8 mouse cellular contexts compared by ENCODE assay signal in the genomic region with DNA sequence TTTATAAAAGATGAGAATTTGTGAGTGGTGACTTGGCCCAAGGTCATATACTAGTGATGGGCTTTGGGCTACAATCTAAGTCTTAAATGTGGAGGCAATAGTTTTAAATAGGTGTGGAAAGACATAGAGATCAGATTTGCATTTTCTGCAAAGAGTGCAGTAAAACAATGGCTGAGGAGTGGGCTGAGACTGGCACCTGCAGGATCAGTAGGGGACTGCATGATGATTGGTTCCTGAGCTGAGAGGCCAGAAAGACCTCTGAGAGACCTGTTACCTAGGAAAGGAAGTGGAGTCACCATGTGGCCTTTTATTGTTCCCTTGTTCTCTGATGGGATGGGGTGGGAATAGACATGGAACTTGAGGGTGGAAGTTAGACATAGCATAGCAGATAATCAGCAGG. TPM values are rescaled to one million over a fixed set of nuclear protein-coding genes. Genes with fewer than 3 reads are reported as not detected.
DNase-seq lines count a peak whose midpoint lies in the region; ATAC-seq and TF ChIP-seq lines count a peak whose summit lies in the region.
"Had no signal": no experiment of that assay in that cellular context is flagged by ENCODE, and none has a peak within 500 bp of the region (broad histone marks: within the 10 kb centered on the region; RNA-seq: fewer than 3 reads in every experiment).

No protein-coding gene starts in this region.

- ATAC-seq in kidney, embryonic 16.5 days (ENCODE audit: low FRiP score, low TSS enrichment) = no peak
- no peak for ATAC-seq in embryonic facial prominence, embryonic 14.5 days (ENCODE audit: low read depth)
- no peak for ATAC-seq in forebrain, embryonic 16.5 days

- no peak overlapping the region for H3K9ac ChIP-seq in kidney, embryonic 16.5 days (replicated peaks; ENCODE audit: low read length)
- H3K9ac ChIP-seq in MEL (ENCODE audit: control insufficient read depth, low read depth, low read length, poor library complexity, severe bottlenecking) = no peak overlapping the region
- no peak overlapping the region for H3K9ac ChIP-seq in embryonic facial prominence, embryonic 14.5 days (ENCODE audit: low read depth, low read length)
- no peak overlapping the region for H3K9ac ChIP-seq in forebrain, embryonic 16.5 days (replicated peaks; ENCODE audit: low read depth, low read length)
- H3K9ac ChIP-seq: embryonic facial prominence, embryonic 13.5 days had no signal

- H3K4me3 ChIP-seq in kidney, embryonic 16.5 days (ENCODE audit: low read length) = no peak overlapping the region
- no peak overlapping the region for H3K4me3 ChIP-seq in MEL (ENCODE audit: control insufficient read depth in 1 of 2, insufficient read depth in 1 of 2, low read depth in 2 of 2, low read length in 2 of 2)
- no peak overlapping the region for H3K4me3 ChIP-seq in embryonic facial prominence, embryonic 14.5 days (ENCODE audit: low read depth, low read length)
- no peak overlapping the region for H3K4me3 ChIP-seq in forebrain, embryonic 16.5 days (replicated peaks; ENCODE audit: low read length)
- H3K4me3 ChIP-seq: embryonic facial prominence, embryonic 13.5 days had no signal

- peaks cover 11% of the 10 kb centered on the region for H3K27me3 ChIP-seq in kidney, embryonic 16.5 days (ENCODE audit: insufficient read depth, low read length)
- H3K27me3 ChIP-seq in MEL (ENCODE audit: control insufficient read depth in 1 of 2, insufficient read depth in 2 of 2, low read length in 2 of 2) = no peaks in the 10 kb centered on the region
- H3K27me3 ChIP-seq in embryonic facial prominence, embryonic 14.5 days (replicated peaks; ENCODE audit: control insufficient read depth, insufficient read depth, low read length) = peaks cover 3% of the 10 kb centered on the region; the same call in 1 of the 2 replicates
- 0 out of 2 replicates have a peak, but pooled peaks cover 2% of the 10 kb centered on the region for H3K27me3 ChIP-seq in forebrain, embryonic 16.5 days (replicated peaks; ENCODE audit: control insufficient read depth, insufficient read depth, low read length)

- H3K4me1 ChIP-seq in kidney, embryonic 16.5 days (ENCODE audit: insufficient read depth, low read length) = no peaks in the 10 kb centered on the region
- no peaks in the 10 kb centered on the region; a peak in 1 of 4 replicates for H3K4me1 ChIP-seq in MEL (ENCODE audit: control insufficient read depth in 1 of 2, insufficient read depth in 2 of 2, low read length in 2 of 2)
- no peaks in the 10 kb centered on the region for H3K4me1 ChIP-seq in embryonic facial prominence, embryonic 14.5 days (ENCODE audit: control insufficient read depth, insufficient read depth, low read length)
- H3K4me1 ChIP-seq in forebrain, embryonic 16.5 days (replicated peaks; ENCODE audit: control insufficient read depth, insufficient read depth, low read length) = no peaks in the 10 kb centered on the region
- H3K4me1 ChIP-seq: embryonic facial prominence, embryonic 13.5 days had no signal

- H3K79me2 ChIP-seq in MEL (ENCODE audit: control insufficient read depth, insufficient read depth, low read length, poor library complexity) = peaks cover 2% of the 10 kb centered on the region; the same call in 1 of the 2 replicates

- H3K4me2 ChIP-seq in kidney, embryonic 16.5 days (replicated peaks; ENCODE audit: low read depth, low read length) = no peak overlapping the region
- no peak overlapping the region for H3K4me2 ChIP-seq in embryonic facial prominence, embryonic 14.5 days (ENCODE audit: low read depth, low read length)
- H3K4me2 ChIP-seq in forebrain, embryonic 16.5 days (ENCODE audit: low read length) = no peak overlapping the region
- H3K4me2 ChIP-seq: embryonic facial prominence, embryonic 13.5 days had no signal

- no peak for TF ChIP-seq POLR2A in MEL (IDR thresholded peaks at IDR 0.05; ENCODE audit: control insufficient read depth in 1 of 2, insufficient read depth in 1 of 2, low read depth in 1 of 2, low read length in 2 of 2, poor library complexity in 1 of 2)

- H3K27ac ChIP-seq in kidney, embryonic 16.5 days (ENCODE audit: low read length) = no peak overlapping the region
- H3K27ac ChIP-seq in MEL (ENCODE audit: control insufficient read depth, low read depth, low read length) = no peak overlapping the region
- H3K27ac ChIP-seq in embryonic facial prominence, embryonic 14.5 days (replicated peaks; ENCODE audit: low read depth, low read length) = no peak overlapping the region
- H3K27ac ChIP-seq in forebrain, embryonic 16.5 days (ENCODE audit: low read length) = no peak overlapping the region
- H3K27ac ChIP-seq: embryonic facial prominence, embryonic 13.5 days had no signal

- no peak for TF ChIP-seq EP300 in MEL (IDR thresholded peaks at IDR 0.05; ENCODE audit: low read depth in 1 of 2, low read length in 2 of 2)

- TF ChIP-seq CTCF in MEL (IDR thresholded peaks at IDR 0.05 in 2 of 3, conservative IDR thresholded peaks at IDR 0.05 in 1 of 3; ENCODE audit: control insufficient read depth in 1 of 3, insufficient read depth in 1 of 3, low read depth in 2 of 3, low read length in 3 of 3, poor library complexity in 1 of 3, severe bottlenecking in 1 of 3) = peak; percentile 42 to 58 (median 53)

- 0 out of 2 replicates have a peak, but pooled peaks cover 3% of the 10 kb centered on the region for H3K9me3 ChIP-seq in kidney, embryonic 16.5 days (ENCODE audit: low read length)
- no peaks in the 10 kb centered on the region for H3K9me3 ChIP-seq in MEL (replicated peaks; ENCODE audit: insufficient read depth, low read length)
- H3K9me3 ChIP-seq in embryonic facial prominence, embryonic 14.5 days (ENCODE audit: control insufficient read depth, low read length) = no peaks in the 10 kb centered on the region
- H3K9me3 ChIP-seq in forebrain, embryonic 16.5 days (ENCODE audit: control insufficient read depth, low read length) = no peaks in the 10 kb centered on the region
- H3K9me3 ChIP-seq: embryonic facial prominence, embryonic 13.5 days had no signal

- peak; percentile 25 for DNase-seq in kidney, postnatal 10 days
- peak; percentile 68 to 74 for DNase-seq in B cell, adult 2 months
- DNase-seq in MEL (ENCODE audit: low read depth, low spot score) = peak; percentile 42
- DNase-seq in embryonic facial prominence, embryonic 14.5 days (ENCODE audit: low spot score) = peak; percentile 5
- peak; percentile 66 for DNase-seq in thymus, postnatal 25 days

- H3K36me3 ChIP-seq in kidney, embryonic 16.5 days (ENCODE audit: insufficient read depth, low read length) = no peaks in the 10 kb centered on the region
- peaks cover 0 to 5% of the 10 kb centered on the region in 2 experiments; a peak in 3 of 4 replicates for H3K36me3 ChIP-seq in MEL (ENCODE audit: control insufficient read depth in 1 of 2, insufficient read depth in 2 of 2, low read length in 2 of 2)
- H3K36me3 ChIP-seq in embryonic facial prominence, embryonic 14.5 days (ENCODE audit: control insufficient read depth, insufficient read depth, low read length) = no peaks in the 10 kb centered on the region
- no peaks in the 10 kb centered on the region for H3K36me3 ChIP-seq in forebrain, embryonic 16.5 days (ENCODE audit: control insufficient read depth, insufficient read depth)
- H3K36me3 ChIP-seq: embryonic facial prominence, embryonic 13.5 days had no signal

- TF ChIP-seq RAD21 in MEL (IDR thresholded peaks at IDR 0.05; ENCODE audit: low read depth, low read length) = peak; percentile 74

TF ChIP-seq in MEL, 35 proteins besides CTCF, POLR2A, EP300 and RAD21:
- TF ChIP-seq MYB (IDR thresholded peaks at IDR 0.05; ENCODE audit: low read depth, low read length) (no peak), SMC3 (IDR thresholded peaks at IDR 0.05; ENCODE audit: low read depth, low read length) (peak; percentile 57)
TF ChIP-seq in MEL: peak in this region for 1.

RNA-seq across cellular contexts. Expression of a gene that starts 4.0 kb away (rescaled TPM):
- 19.8 and 22.3 TPM in 2 replicates for polyA plus RNA-seq in kidney, embryonic 16.5 days (2015; fragmentation: Nextera tagmentation; extraction: Ambion mirVana)
- total RNA-seq in MEL (2012; rRNA removed) = 10.1 TPM in 2 replicates
- 1 to 10 TPM in 1 of 2 experiments, not detected in 1; 9.3 TPM for polyA plus RNA-seq in MEL (2012; ENCODE audit: insufficient read depth in 1 of 2, insufficient read length in 2 of 2, low read depth in 1 of 2, low replicate concordance in 2 of 2, missing spikeins in 1 of 2)
- 32.6 and 38.1 TPM in 2 replicates for polyA plus RNA-seq in embryonic facial prominence, embryonic 14.5 days (2014; fragmentation: Nextera tagmentation; extraction: Ambion mirVana)
- polyA plus RNA-seq in forebrain, embryonic 16.5 days (2015; fragmentation: Nextera tagmentation; extraction: Ambion mirVana) = 128 and 130 TPM in 2 replicates

RNA-seq across cellular contexts. Expression of a gene that starts 45.7 kb away (rescaled TPM):
- 49.1 and 59.8 TPM in 2 replicates for polyA plus RNA-seq in kidney, embryonic 16.5 days (2015; fragmentation: Nextera tagmentation; extraction: Ambion mirVana)
- 25.8 and 27.5 TPM in 2 replicates for total RNA-seq in MEL (2012; rRNA removed)
- polyA plus RNA-seq in MEL (2012; ENCODE audit: insufficient read depth in 1 of 2, insufficient read length in 2 of 2, low read depth in 1 of 2, low replicate concordance in 2 of 2, missing spikeins in 1 of 2) = 10 to 100 TPM in 1 of 2 experiments, not detected in 1; 96.4 TPM
- polyA plus RNA-seq in embryonic facial prominence, embryonic 14.5 days (2014; fragmentation: Nextera tagmentation; extraction: Ambion mirVana) = 43.0 and 44.2 TPM in 2 replicates
- polyA plus RNA-seq in forebrain, embryonic 16.5 days (2015; fragmentation: Nextera tagmentation; extraction: Ambion mirVana) = 47.7 and 50.2 TPM in 2 replicates

Comparison
In these comparisons a context has a peak if more than half of its experiments do, and no peak if none do; other contexts are left out.
1. DNase-seq: peak in every context shown above with its lines; median percentile 71 in B cell, adult 2 months; 66 in thymus, postnatal 25 days; 42 in MEL; 25 in kidney, postnatal 10 days; 5 in embryonic facial prominence, embryonic 14.5 days.